Mouse (Mus musculus) heart, adult 2 months (tissue): ENCODE data around the gene Gm28042. TPM values are rescaled to one million over a fixed set of nuclear protein-coding genes. Genes with fewer than 3 reads are reported as not detected.
A peak's percentile ranks its signal among the peaks of the same experiment; 100 is the strongest.

Source experiments
- DNase-seq, 2 experiments: peaks; one replicate each; pipeline ENCODE4 v3.0.0; 2021
- H3K27ac ChIP-seq: fragments of 200-600 bp; 2 replicates; pipeline ENCODE4 v1.8.1; 2022
- H3K27me3 ChIP-seq: fragments of 200-500 bp; 2 replicates; pipeline ENCODE4 v1.6.1; 2012; ENCODE audit warnings: mild to moderate bottlenecking, low read length, inconsistent platforms, mixed read lengths; ENCODE audit not compliant: control insufficient read depth, insufficient read depth
- H3K36me3 ChIP-seq: fragments of 200-500 bp; 2 replicates; pipeline ENCODE4 v1.6.1; 2012; ENCODE audit warnings: low read length, inconsistent platforms; ENCODE audit not compliant: control insufficient read depth, insufficient read depth
- H3K4me1 ChIP-seq: fragments of 200-500 bp; 2 replicates; pipeline ENCODE4 v1.6.1; 2011; ENCODE audit warnings: low read length; ENCODE audit not compliant: control insufficient read depth, insufficient read depth
- H3K4me3 ChIP-seq: fragments of 200-600 bp; 2 replicates; pipeline ENCODE4 v1.8.1; 2022
- H3K79me2 ChIP-seq: fragments of 200-500 bp; replicated peaks from 2 replicates; pipeline ENCODE4 v1.6.1; 2012; ENCODE audit warnings: mild to moderate bottlenecking, inconsistent platforms, low read length, moderate library complexity, mixed read lengths; ENCODE audit not compliant: control insufficient read depth, insufficient read depth
- H3K9ac ChIP-seq: fragments of 200-500 bp; 2 replicates; pipeline ENCODE4 v1.6.1; 2012; ENCODE audit warnings: low read depth, mild to moderate bottlenecking, control low read depth, inconsistent platforms, low read length, mixed read lengths
- CTCF ChIP-seq: fragments of 200-600 bp; IDR thresholded peaks from 2 replicates; pipeline ENCODE4 v1.8.1; 2022; ENCODE audit warnings: antibody characterized with exemption, mild to moderate bottlenecking, moderate library complexity
- EP300 ChIP-seq: fragments of 200-500 bp; IDR thresholded peaks from 2 replicates; pipeline ENCODE4 v1.6.1; 2011; ENCODE audit warnings: low read depth, low read length, control low read depth; ENCODE audit not compliant: insufficient read depth
- POLR2A ChIP-seq: fragments of 200-500 bp; IDR thresholded peaks from 2 replicates; pipeline ENCODE4 v1.6.1; 2011; ENCODE audit warnings: mild to moderate bottlenecking, low read depth, low read length, control low read depth; ENCODE audit not compliant: insufficient read depth
- WGBS: fragments of 180-500 bp; shearing (Covaris S2); methylation state at CpG from one replicate; pipeline ENCODE4 v1.1.7; 2018; 5-methylcytosine and 5-hydroxymethylcytosine counted together
- intact Hi-C: fragments of 180-260 bp; cut with DNase I; formaldehyde crosslinking; loops from one replicate; pipeline ENCODE4 v1.15.1; 2025
- polyA plus RNA-seq: library from polyadenylated mRNA; depleted of rRNA; stranded (reverse); fragments of >200 nt; gene quantifications from 2 replicates; pipeline ENCODE4 v1.2.3, GENCODE M21; 2012
- total RNA-seq, 2 experiments: library from RNA; stranded (reverse); gene quantifications; 2 replicates each; pipeline ENCODE4 v1.2.3; 2021

Gene Gm28042
- total and polyA plus RNA-seq, 3 experiments, result 0.55 to 2.2 (median 0.77) TPM

DNA sequence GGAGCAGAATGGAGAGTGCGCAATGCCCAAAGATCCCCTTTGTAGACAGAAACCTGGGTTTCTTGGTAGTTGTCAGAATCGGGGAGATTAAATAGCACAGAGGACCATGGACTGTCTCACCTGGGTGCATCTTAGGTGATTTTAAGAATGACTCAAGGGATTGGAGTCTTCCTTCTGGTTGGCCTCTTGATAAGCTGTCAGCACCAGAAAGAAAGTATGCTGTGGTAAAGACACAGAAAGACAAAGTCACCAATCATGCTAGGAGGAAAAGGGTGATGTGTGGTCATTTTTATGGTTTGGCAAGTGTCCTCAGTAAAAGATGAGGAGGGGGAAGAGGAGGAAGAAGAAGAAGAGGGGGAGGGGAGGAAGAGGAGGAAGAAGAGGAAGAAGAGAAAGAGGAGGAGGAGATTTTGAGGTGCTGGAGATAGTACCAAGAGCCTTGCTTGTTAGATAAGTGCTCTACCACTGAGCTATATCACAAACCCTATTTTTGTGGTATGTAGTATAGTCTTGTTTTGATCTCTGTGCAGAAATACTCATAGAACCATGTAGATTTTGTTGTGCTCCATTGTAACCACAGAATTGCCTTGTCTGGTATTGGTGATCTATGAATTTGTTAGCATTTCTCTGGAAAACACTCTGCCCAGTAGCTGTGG, 13.3 kb upstream of the Gm28042 start:
- DNase-seq, result no peak
- no peak overlapping the region for H3K9ac ChIP-seq
- no peaks in the 10 kb centered on the region for H3K79me2 ChIP-seq
- intact Hi-C loops, result loop anchor here (10.0 kb wide), 1 partner anchor 229 kb away; the partner anchor contains the start of gene Rpap1
- no peaks in the 10 kb centered on the region for H3K36me3 ChIP-seq
- TF ChIP-seq CTCF, result no peak
- no peak for TF ChIP-seq POLR2A
- no peak for TF ChIP-seq EP300
- 94% methylated on average over 2 of the region's 2 CpGs for WGBS
- H3K27ac ChIP-seq, result no peak overlapping the region
- H3K27me3 ChIP-seq, result no peaks in the 10 kb centered on the region
- H3K4me1 ChIP-seq, result no peaks in the 10 kb centered on the region
- no peak overlapping the region for H3K4me3 ChIP-seq

DNA sequence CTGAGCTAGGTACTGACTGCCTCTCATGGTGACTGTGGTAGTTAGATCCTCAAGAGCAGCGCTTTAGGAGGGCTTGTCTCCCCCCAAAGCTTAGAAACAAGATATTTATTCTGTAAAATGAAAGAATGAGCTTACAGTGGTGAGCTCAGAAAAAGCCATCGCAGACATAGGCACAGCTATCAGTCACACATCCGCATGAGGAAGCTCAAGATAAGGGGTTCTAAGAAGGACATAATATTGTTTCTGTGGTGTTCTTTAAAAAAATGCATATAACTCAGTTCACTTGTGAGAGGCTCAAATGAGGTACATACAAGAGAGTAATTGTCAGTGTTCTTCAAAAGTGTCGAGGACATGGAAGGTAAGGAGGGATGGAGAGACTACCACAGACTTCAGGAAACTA, 11.4 kb upstream of the Gm28042 start:
- no peak overlapping the region for H3K9ac ChIP-seq
- no peak overlapping the region for H3K4me3 ChIP-seq
- no peaks in the 10 kb centered on the region for H3K4me1 ChIP-seq
- H3K36me3 ChIP-seq, result no peaks in the 10 kb centered on the region
- H3K27ac ChIP-seq, result no peak overlapping the region
- DNase-seq, result no peak
- 80% methylated on average over 4 of the region's 4 CpGs for whole genome bisulfite sequencing
- no peaks in the 10 kb centered on the region for H3K79me2 ChIP-seq
- intact Hi-C loops, result loop anchor here (10.0 kb wide), 1 partner anchor 231 kb away; the partner anchor contains the start of gene Rpap1
- TF ChIP-seq CTCF (no peak), EP300 (no peak), POLR2A (no peak)
- no peaks in the 10 kb centered on the region for H3K27me3 ChIP-seq

DNA sequence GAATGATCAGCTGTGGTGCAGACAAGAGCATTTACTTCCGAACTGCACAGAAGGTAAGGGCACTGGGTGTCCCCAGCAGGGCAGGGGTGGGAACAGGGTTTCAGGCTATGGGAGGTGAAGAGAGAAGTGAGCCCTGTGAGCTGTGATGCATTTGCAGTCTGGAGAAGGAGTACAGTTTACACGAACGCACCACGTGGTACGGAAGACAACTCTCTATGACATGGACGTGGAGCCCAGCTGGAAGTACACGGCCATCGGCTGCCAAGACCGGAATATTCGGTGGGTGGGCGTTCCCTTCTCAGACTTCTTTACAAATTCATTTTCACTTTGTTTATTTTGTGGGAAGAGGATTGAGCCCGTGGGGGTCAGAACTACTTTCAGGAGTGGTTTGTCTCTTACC, 9.7 kb upstream of the Gm28042 start:
- TF ChIP-seq CTCF, result no peak
- no peak for TF ChIP-seq EP300
- TF ChIP-seq POLR2A, result no peak
- no peaks in the 10 kb centered on the region for H3K36me3 ChIP-seq
- 92% methylated on average over 12 of the region's 12 CpGs for WGBS
- H3K4me1 ChIP-seq, result no peaks in the 10 kb centered on the region
- H3K9ac ChIP-seq, result no peak overlapping the region
- intact Hi-C loops, result loop anchor here (10.0 kb wide), 1 partner anchor 233 kb away; the partner anchor contains the start of gene Rpap1
- no peak for DNase-seq
- H3K27ac ChIP-seq, result no peak overlapping the region
- H3K4me3 ChIP-seq, result no peak overlapping the region
- H3K27me3 ChIP-seq, result no peaks in the 10 kb centered on the region
- H3K79me2 ChIP-seq, result no peaks in the 10 kb centered on the region

GRCm38 (mm10) chr2:120024337-120024736, 3.0 kb upstream of the Gm28042 start:
- 60% methylated on average over 5 of the region's 5 CpGs for WGBS
- Histone ChIP-seq H3K36me3 (no peaks in the 10 kb centered on the region), H3K4me1 (peaks cover 2% of the 10 kb centered on the region), H3K27me3 (no peaks in the 10 kb centered on the region), H3K9ac (no peak overlapping the region), H3K4me3 (no peak overlapping the region), H3K79me2 (no peaks in the 10 kb centered on the region), H3K27ac (peak overlapping the region; percentile 61)
- 0 out of 2 replicates have a peak, but pooled peaks have one; percentile 18 for TF ChIP-seq EP300
- TF ChIP-seq POLR2A, result no peak
- peak; percentile 61 to 68 for DNase-seq
- intact Hi-C loops, result no loop called here

DNA sequence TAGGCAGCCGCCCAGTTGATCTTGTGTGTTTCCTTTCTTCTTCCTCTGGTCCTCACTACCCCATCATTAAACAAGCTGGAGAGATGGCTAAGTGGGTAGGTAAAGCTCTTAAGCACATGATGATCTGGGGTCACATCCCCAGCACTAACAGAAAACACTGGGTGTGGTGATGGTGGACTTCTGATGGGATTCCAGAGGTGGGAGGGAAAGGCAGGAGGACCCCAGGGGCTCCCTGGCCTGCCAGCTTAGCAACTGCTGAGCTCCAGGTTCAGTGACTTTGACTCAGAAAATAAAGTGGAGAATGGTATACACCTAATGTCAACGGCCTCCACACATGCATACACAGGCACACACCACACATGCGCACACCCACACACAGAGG, 648 bp downstream of the Gm28042 start:
- peak overlapping the region; percentile 79 for H3K27ac ChIP-seq
- 47% methylated on average over 3 of the region's 3 CpGs for WGBS
- peak overlapping the region; percentile 92 for H3K4me3 ChIP-seq
- no peaks in the 10 kb centered on the region for H3K79me2 ChIP-seq
- DNase-seq, result no peak
- H3K4me1 ChIP-seq, result peaks cover 2% of the 10 kb centered on the region
- no peaks in the 10 kb centered on the region for H3K36me3 ChIP-seq
- intact Hi-C loops, result loop anchor here (5.0 kb wide), 1 partner anchor 56 kb away; the partner anchor contains the start of gene Mapkbp1
- TF ChIP-seq EP300 (no peak), CTCF (no peak), POLR2A (no peak)
- H3K9ac ChIP-seq, result peak overlapping the region; percentile 73
- H3K27me3 ChIP-seq, result no peaks in the 10 kb centered on the region

DNA sequence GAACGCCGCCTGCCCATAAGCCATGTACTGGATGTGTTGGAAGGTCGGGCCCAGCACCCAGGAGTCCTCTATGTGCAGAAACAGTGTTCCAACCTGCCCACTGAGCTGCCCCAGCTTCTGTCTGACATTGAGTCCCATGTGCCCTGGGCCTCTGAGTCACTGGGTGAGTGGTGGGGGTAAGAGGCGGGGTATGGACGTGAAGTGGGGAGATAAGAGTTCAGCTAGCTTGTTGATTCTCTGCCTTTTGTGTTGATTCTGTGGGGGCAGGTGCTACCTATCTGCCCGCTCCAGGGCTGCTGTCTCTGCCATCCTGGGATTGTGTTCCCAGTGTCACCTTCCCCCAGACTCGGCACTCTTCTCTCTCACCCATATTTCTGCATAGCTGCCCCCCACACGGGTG, 3.1 kb downstream of the Gm28042 start:
- no peak overlapping the region for H3K27ac ChIP-seq
- WGBS, result 88% methylated on average over 8 of the region's 8 CpGs
- no peaks in the 10 kb centered on the region for H3K36me3 ChIP-seq
- H3K4me1 ChIP-seq, result peaks cover 2% of the 10 kb centered on the region
- intact Hi-C loops, result no loop called here
- no peak overlapping the region for H3K9ac ChIP-seq
- H3K79me2 ChIP-seq, result no peaks in the 10 kb centered on the region
- no peak for TF ChIP-seq POLR2A
- TF ChIP-seq CTCF, result no peak
- no peak for TF ChIP-seq EP300
- H3K4me3 ChIP-seq, result no peak overlapping the region
- no peak for DNase-seq
- H3K27me3 ChIP-seq, result no peaks in the 10 kb centered on the region
